Mouse (Mus musculus) olfactory bulb, adult 2 months (tissue): Measurements from ENCODE around the gene Prpf18. TPM values are rescaled to one million over a fixed set of nuclear protein-coding genes. Genes with fewer than 3 reads are reported as not detected.

Experiments
- H3K27ac ChIP-seq: fragments of 200-500 bp; 2 replicates; pipeline ENCODE4 v1.5.1; 2012; ENCODE audit warnings: low read depth, low read length; ENCODE audit not compliant: insufficient read depth
- H3K4me1 ChIP-seq: fragments of 200-500 bp; 2 replicates; pipeline ENCODE4 v1.6.1; 2012; ENCODE audit warnings: low read length; ENCODE audit not compliant: control insufficient read depth, insufficient read depth
- H3K4me3 ChIP-seq: fragments of 200-500 bp; 2 replicates; pipeline ENCODE4 v1.5.1; 2012; ENCODE audit warnings: mild to moderate bottlenecking, low read depth, low read length, moderate library complexity; ENCODE audit not compliant: insufficient read depth
- CTCF ChIP-seq: fragments of 200-500 bp; IDR thresholded peaks from 2 replicates; pipeline ENCODE4 v1.5.1; 2012; ENCODE audit warnings: low read depth, mild to moderate bottlenecking, low read length, moderate library complexity; ENCODE audit not compliant: insufficient read depth
- POLR2A ChIP-seq: fragments of 200-500 bp; IDR thresholded peaks from 2 replicates; pipeline ENCODE4 v1.6.1; 2012; ENCODE audit warnings: mild to moderate bottlenecking, low read depth, low read length, moderate library complexity; ENCODE audit not compliant: insufficient read depth
- WGBS: fragments of 180-500 bp; shearing (Covaris S2); methylation state at CpG from one replicate; pipeline ENCODE4 v1.1.7; 2018; 5-methylcytosine and 5-hydroxymethylcytosine counted together
- polyA plus RNA-seq: library from polyadenylated mRNA; stranded (reverse); fragments of >200 nt; gene quantifications from 2 replicates; pipeline ENCODE4 v1.2.4, GENCODE M21; 2012; ENCODE audit warnings: low replicate concordance; ENCODE audit not compliant: missing spikeins, insufficient read depth, insufficient read length

Prpf18 gene
- polyA plus RNA-seq, 1 experiment = not detected

DNA sequence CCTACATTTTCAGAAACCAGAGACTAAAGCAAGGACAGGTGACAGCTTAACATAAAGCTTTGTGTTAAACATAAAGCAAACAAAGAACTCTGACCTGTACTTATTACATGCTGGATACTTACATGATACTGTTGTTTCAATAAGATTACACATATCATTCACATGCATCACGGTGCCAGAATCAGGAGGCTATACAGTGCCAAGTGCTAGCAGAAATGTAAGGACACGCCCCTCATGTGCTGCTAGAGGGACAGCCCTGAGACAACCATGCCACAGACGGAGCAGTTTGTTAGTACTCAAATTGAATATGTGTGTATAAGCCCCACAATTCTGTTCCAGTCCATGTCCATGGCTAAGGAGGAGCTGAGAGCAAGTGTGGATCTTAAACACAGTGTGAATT lies 13.7 kb downstream of the Prpf18 start:
- Histone ChIP-seq H3K4me1 (peaks cover 6% of the 10 kb centered on the region), H3K27ac (no peak overlapping the region), H3K4me3 (no peak overlapping the region)
- TF ChIP-seq POLR2A (no peak), CTCF (no peak)
- 81% methylated on average over 3 of the region's 3 CpGs for WGBS

DNA sequence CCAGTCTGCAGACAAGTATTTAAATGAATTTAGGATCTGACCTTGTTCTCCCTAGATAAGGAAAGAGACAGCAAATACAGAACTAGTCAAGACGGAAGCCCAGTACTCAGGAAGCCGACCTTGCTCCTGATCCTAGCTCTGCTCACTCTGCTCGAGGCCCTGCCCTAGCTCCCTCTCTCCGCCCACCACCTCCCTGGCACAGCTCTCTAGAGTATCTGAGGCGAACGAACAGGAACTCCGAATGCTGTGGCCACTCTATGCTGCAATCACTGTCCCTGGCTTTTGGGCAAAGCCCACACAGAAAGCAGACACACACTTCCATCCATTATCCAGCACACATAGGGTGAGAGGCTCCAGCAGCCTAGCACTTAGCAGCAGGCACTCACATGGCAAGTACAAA lies 15.3 kb downstream of the Prpf18 start:
- H3K4me3 ChIP-seq = no peak overlapping the region
- H3K27ac ChIP-seq = no peak overlapping the region
- peaks cover 6% of the 10 kb centered on the region for H3K4me1 ChIP-seq
- WGBS = 67% methylated on average over 7 of the region's 7 CpGs
- TF ChIP-seq POLR2A (no peak), CTCF (no peak)

DNA sequence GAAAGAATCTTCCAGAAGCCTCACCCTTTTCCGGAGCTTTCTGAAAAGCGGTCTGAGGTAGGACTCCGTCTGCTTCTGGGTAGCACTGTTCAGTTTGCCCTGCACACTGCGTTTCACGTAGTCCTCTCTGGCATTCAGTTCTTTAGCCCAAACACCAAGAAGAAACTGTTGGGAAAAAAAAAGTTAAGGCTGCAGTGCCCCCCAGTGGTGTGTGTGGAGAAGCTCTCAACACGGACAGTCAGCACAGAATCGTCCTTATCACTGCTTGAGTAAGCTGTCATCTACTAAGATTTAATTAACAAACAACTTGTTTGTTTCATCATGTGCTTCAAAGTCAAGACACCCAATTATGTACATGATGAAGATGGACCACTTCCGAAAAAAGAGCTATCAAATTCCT lies 16.1 kb downstream of the Prpf18 start:
- H3K27ac ChIP-seq = no peak overlapping the region
- peaks cover 6% of the 10 kb centered on the region for H3K4me1 ChIP-seq
- H3K4me3 ChIP-seq = no peak overlapping the region
- 74% methylated on average over 8 of the region's 8 CpGs for WGBS
- TF ChIP-seq POLR2A (no peak), CTCF (no peak)

DNA sequence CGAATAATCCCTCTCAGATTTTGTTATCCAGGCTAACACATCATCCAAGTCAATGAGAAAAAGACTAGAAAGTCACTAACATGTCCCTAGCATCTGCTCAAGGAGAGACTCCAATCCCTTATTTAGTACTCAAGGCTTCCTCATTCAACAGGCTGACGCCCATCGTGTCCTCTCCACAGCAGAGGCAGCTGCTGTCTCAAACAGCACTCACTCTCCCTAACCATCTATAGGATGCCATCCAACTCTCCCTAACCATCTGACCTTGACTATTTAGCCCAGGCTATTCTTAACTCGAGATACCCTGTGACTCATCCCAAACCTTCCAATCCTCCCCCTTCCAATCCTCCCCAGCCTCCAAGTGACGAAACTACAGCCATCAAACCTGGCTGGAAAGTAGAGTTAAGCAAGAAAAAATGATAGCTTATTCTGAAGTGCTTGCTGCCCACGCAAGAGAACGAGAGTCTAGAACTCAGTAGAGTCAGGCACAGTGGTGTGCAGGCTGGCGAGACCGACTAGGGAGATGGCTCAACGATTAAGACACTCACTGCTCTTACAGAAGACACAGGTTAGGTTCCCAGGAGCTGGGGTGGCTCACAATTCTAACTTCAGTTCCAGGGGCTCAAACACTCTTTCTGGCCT lies 21.6 kb downstream of the Prpf18 start:
- no peak for TF ChIP-seq CTCF
- no peak for TF ChIP-seq POLR2A
- H3K27ac ChIP-seq = no peak overlapping the region
- H3K4me1 ChIP-seq = peaks cover 8% of the 10 kb centered on the region
- WGBS = 82% methylated on average over 10 of the region's 10 CpGs
- no peak overlapping the region for H3K4me3 ChIP-seq

- 92% methylated on average over 11 of the region's 11 CpGs for WGBS
- TF ChIP-seq POLR2A (no peak), CTCF (no peak)
- Histone ChIP-seq H3K4me1 (peaks cover 5% of the 10 kb centered on the region), H3K27ac (no peak overlapping the region), H3K4me3 (no peak overlapping the region)
These were observed 22.4 kb downstream of the Prpf18 start for GRCm38 (mm10) chr2:4629470-4629869.

DNA sequence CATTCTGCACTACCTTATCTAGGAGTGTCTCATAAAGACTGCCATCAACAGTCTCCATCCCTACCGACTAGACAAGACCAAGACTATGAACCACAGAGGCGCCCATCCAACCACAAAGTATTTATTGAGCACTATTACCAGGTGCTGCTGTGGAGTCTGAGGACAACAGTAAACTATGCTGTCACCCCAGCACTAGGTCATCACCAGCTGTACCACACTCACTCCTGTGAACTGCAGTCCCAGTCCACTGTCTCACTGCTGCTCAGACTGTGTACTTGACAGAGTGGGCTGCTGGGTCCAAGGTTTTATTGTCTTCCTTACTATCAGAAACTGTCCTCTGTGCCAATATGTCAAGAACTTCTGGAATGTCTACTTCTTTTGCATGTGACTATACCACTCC lies 23.0 kb downstream of the Prpf18 start:
- WGBS = 99% methylated on average over 2 of the region's 2 CpGs
- no peak overlapping the region for H3K4me3 ChIP-seq
- TF ChIP-seq CTCF (no peak), POLR2A (no peak)
- no peak overlapping the region for H3K27ac ChIP-seq
- peaks cover 5% of the 10 kb centered on the region for H3K4me1 ChIP-seq

DNA sequence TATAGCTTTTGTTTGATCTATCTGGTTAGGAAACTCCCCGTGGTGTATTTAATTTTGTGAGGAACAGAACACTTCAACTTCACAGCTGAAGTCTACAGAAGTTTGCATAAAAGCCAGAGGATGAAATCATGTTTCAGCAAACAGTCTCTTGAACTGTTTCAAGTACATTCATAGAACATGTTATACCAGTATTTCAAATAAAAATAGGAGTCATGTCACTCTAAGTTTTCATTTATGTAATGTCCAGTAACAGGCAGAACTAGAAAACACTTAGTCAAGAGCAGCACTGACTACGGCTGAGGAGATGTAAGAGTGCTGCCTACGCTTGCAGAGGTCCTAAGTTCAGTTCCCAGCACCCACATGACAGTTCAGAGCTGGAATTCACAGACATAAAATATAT lies 25.0 kb downstream of the Prpf18 start:
- 92% methylated on average over 3 of the region's 3 CpGs for WGBS
- Histone ChIP-seq H3K4me3 (no peak overlapping the region), H3K4me1 (peaks cover 5% of the 10 kb centered on the region), H3K27ac (no peak overlapping the region)
- no peak for TF ChIP-seq CTCF
- TF ChIP-seq POLR2A = no peak

- H3K4me1 ChIP-seq = no peaks in the 10 kb centered on the region
- H3K4me3 ChIP-seq = no peak overlapping the region
- TF ChIP-seq POLR2A = no peak
- no peak for TF ChIP-seq CTCF
- 56% methylated on average over 3 of the region's 3 CpGs for WGBS
- no peak overlapping the region for H3K27ac ChIP-seq
These were observed 30.4 kb downstream of the Prpf18 start for GRCm38 (mm10) chr2:4621471-4621985.

GRCm38 (mm10) chr2:4620640-4621401 lies 31.1 kb downstream of the Prpf18 start:
- WGBS = 62% methylated on average over 12 of the region's 12 CpGs
- H3K4me1 ChIP-seq = no peaks in the 10 kb centered on the region
- H3K27ac ChIP-seq = no peak overlapping the region
- no peak overlapping the region for H3K4me3 ChIP-seq
- TF ChIP-seq CTCF (no peak), POLR2A (no peak)
